Comparison of ENCODE assay signal across 12 mouse cellular contexts in the genomic region with DNA sequence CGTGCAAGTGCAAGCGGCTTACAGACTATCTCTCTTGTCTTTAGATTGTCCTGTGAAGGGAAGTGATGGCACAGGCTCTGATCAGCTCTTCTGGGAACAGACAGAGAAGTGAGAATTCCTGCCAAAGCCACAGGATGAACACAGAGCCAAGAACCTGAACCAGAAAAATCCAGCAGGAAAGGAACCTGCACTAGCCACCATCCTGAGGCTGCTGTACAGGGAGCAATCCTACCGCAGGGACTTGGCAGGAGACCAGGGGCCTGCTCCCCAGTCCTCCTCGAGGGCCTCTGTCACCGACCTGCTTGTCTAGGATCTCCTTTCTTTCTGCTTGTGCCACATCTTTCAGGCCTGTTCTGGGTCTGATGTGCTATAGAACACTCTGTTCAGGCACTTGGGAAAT.
DNase-seq lines count a peak whose midpoint lies in the region; ATAC-seq lines count a peak whose summit lies in the region.
"Had no signal": no experiment of that assay in that cellular context is flagged by ENCODE, and none has a peak within 500 bp of the region (broad histone marks: within the 10 kb centered on the region; RNA-seq: fewer than 3 reads in every experiment).

No protein-coding gene starts in this region.

- peak; percentile 57 for ATAC-seq in cerebellum, adult (ENCODE audit: insufficient number of reproducible peaks, low FRiP score, low TSS enrichment)
- no peak for ATAC-seq in forebrain, embryonic 16.5 days
- ATAC-seq in midbrain, embryonic 13.5 days, result no peak
- no peak for ATAC-seq in heart, embryonic 12.5 days (ENCODE audit: insufficient number of reproducible peaks, low FRiP score)
- ATAC-seq in kidney, embryonic 15.5 days (replicated peaks; ENCODE audit: low FRiP score), result no peak

- H3K27ac ChIP-seq in forebrain, embryonic 16.5 days (ENCODE audit: low read length), result peak overlapping the region; percentile 100
- peak overlapping the region; percentile 95 for H3K27ac ChIP-seq in midbrain, embryonic 13.5 days
- no peak overlapping the region for H3K27ac ChIP-seq in heart, embryonic 12.5 days (ENCODE audit: poor library complexity, severe bottlenecking)
- no peak overlapping the region for H3K27ac ChIP-seq in kidney, embryonic 15.5 days
- H3K27ac ChIP-seq: stomach, embryonic 15.5 days had no signal

- WGBS in forebrain, embryonic 16.5 days, result 14% methylated on average over 5 of the region's 5 CpGs
- WGBS in midbrain, embryonic 13.5 days, result 13% methylated on average over 5 of the region's 5 CpGs
- WGBS in heart, embryonic 12.5 days, result 18% methylated on average over 5 of the region's 5 CpGs
- 16% methylated on average over 5 of the region's 5 CpGs for WGBS in kidney, embryonic 15.5 days

- no peak overlapping the region for H3K4me2 ChIP-seq in forebrain, embryonic 16.5 days (ENCODE audit: low read length)
- H3K4me2 ChIP-seq in midbrain, embryonic 13.5 days (replicated peaks), result no peak overlapping the region
- no peak overlapping the region for H3K4me2 ChIP-seq in heart, embryonic 12.5 days
- no peak overlapping the region for H3K4me2 ChIP-seq in kidney, embryonic 15.5 days
- H3K4me2 ChIP-seq: lung, embryonic 14.5 days; stomach, embryonic 15.5 days had no signal

- H3K36me3 ChIP-seq in forebrain, embryonic 16.5 days (ENCODE audit: control insufficient read depth, insufficient read depth), result peaks cover 10% of the 10 kb centered on the region; the same call in 1 of the 2 replicates
- peaks cover 22% of the 10 kb centered on the region for H3K36me3 ChIP-seq in midbrain, embryonic 13.5 days
- no peaks in the 10 kb centered on the region for H3K36me3 ChIP-seq in heart, embryonic 12.5 days
- H3K36me3 ChIP-seq in kidney, embryonic 15.5 days, result no peaks in the 10 kb centered on the region
- H3K36me3 ChIP-seq: stomach, embryonic 15.5 days had no signal

- no peaks in the 10 kb centered on the region for H3K27me3 ChIP-seq in forebrain, embryonic 16.5 days (replicated peaks; ENCODE audit: control insufficient read depth, insufficient read depth, low read length)
- H3K27me3 ChIP-seq in midbrain, embryonic 13.5 days, result peaks cover 36% of the 10 kb centered on the region
- peaks cover 100% of the 10 kb centered on the region for H3K27me3 ChIP-seq in heart, embryonic 12.5 days (replicated peaks)
- peaks cover 97% of the 10 kb centered on the region for H3K27me3 ChIP-seq in kidney, embryonic 15.5 days

- no peaks in the 10 kb centered on the region for H3K9me3 ChIP-seq in forebrain, embryonic 16.5 days (ENCODE audit: control insufficient read depth, low read length)
- no peaks in the 10 kb centered on the region for H3K9me3 ChIP-seq in midbrain, embryonic 13.5 days
- H3K9me3 ChIP-seq in heart, embryonic 12.5 days (replicated peaks), result no peaks in the 10 kb centered on the region
- H3K9me3 ChIP-seq in kidney, embryonic 15.5 days (replicated peaks), result no peaks in the 10 kb centered on the region
- H3K9me3 ChIP-seq: megakaryocyte, embryonic 14.5 days; stomach, embryonic 15.5 days had no signal

- H3K9ac ChIP-seq in forebrain, embryonic 16.5 days (replicated peaks; ENCODE audit: low read depth, low read length), result peak overlapping the region; percentile 50
- H3K9ac ChIP-seq in midbrain, embryonic 13.5 days (replicated peaks), result 0 out of 2 replicates have a peak overlapping the region, but pooled peaks have one; percentile 30
- no peak overlapping the region for H3K9ac ChIP-seq in heart, embryonic 12.5 days
- H3K9ac ChIP-seq in kidney, embryonic 15.5 days, result no peak overlapping the region
- H3K9ac ChIP-seq: lung, embryonic 14.5 days; stomach, embryonic 15.5 days had no signal

- peaks cover 73% of the 10 kb centered on the region for H3K4me1 ChIP-seq in forebrain, embryonic 16.5 days (replicated peaks; ENCODE audit: control insufficient read depth, insufficient read depth, low read length)
- H3K4me1 ChIP-seq in midbrain, embryonic 13.5 days (replicated peaks), result peaks cover 95% of the 10 kb centered on the region
- H3K4me1 ChIP-seq in heart, embryonic 12.5 days (replicated peaks), result peaks cover 16% of the 10 kb centered on the region
- peaks cover 11% of the 10 kb centered on the region for H3K4me1 ChIP-seq in kidney, embryonic 15.5 days

- no peak overlapping the region for H3K4me3 ChIP-seq in forebrain, embryonic 16.5 days (replicated peaks; ENCODE audit: low read length)
- no peak overlapping the region for H3K4me3 ChIP-seq in midbrain, embryonic 13.5 days (replicated peaks)
- no peak overlapping the region for H3K4me3 ChIP-seq in heart, embryonic 12.5 days
- H3K4me3 ChIP-seq in kidney, embryonic 15.5 days (replicated peaks), result no peak overlapping the region
- H3K4me3 ChIP-seq: megakaryocyte, embryonic 14.5 days; stomach, embryonic 15.5 days had no signal

- peak; percentile 80 for DNase-seq in cerebellum, adult 9-10 months
- DNase-seq in kidney, adult 18-20 months, result no peak
- DNase-seq in adrenal gland, adult 2 months, result no peak
- DNase-seq: adrenal gland, postnatal 36 days; lung, embryonic 14.5 days had no signal

Comparison
In these comparisons a context has a peak if more than half of its experiments do, and no peak if none do; other contexts are left out.
1. H3K27ac ChIP-seq: peak in forebrain, embryonic 16.5 days (single experiment) and midbrain, embryonic 13.5 days (single experiment); none in heart, embryonic 12.5 days (single experiment) and kidney, embryonic 15.5 days (single experiment).
2. H3K9ac ChIP-seq: peak in forebrain, embryonic 16.5 days (single experiment) and midbrain, embryonic 13.5 days (single experiment); none in heart, embryonic 12.5 days (single experiment) and kidney, embryonic 15.5 days (single experiment).